Mouse (Mus musculus): ENCODE results near the gene Csrnp3.

DNA sequence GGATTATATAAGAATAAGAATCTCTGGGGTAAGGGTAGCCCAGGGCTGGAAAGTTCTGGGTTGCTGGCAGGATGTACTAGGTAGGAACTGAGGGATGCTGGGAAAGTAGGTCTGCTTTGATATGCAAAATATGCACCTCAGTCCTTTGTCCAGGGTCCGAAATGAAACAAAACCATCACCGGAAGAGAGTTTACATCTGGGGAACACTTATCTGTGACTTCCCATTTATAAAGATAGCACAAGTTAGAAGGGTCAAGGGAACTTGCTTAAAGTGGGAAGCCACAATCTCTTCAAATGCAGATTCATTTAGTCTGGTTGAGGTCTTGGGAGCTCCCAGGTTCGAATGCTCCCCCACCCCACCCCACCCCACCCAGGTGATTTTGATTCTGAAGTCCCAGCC lies 4.0 kb upstream of the Csrnp3 start:
- TF ChIP-seq CTCF (IDR thresholded peaks at IDR 0.05; ENCODE audit: borderline replicate concordance, control insufficient read depth, extremely low read depth, insufficient read depth, low read length, poor library complexity), result no peak
- TF ChIP-seq POLR2A (IDR thresholded peaks at IDR 0.05; ENCODE audit: control insufficient read depth, extremely low read depth, insufficient read depth, low read length, poor library complexity), result no peak
